Mouse (Mus musculus) liver, embryonic 16.5 days (tissue): Measurements from ENCODE around the gene 1700067K01Rik. TPM values are rescaled to one million over a fixed set of nuclear protein-coding genes. Genes with fewer than 3 reads are reported as not detected.

ENCODE experiments used
- ATAC-seq: fragments of 200-750 bp; cut with Nextera tagmentation; 2 replicates; pipeline ENCODE4 v1.8.0; 2017; ENCODE audit warnings: low read depth, mild to moderate bottlenecking, moderate number of reproducible peaks, moderate library complexity
- H3K27ac ChIP-seq: fragments of 300-500 bp; sonication (generic); 2 replicates; pipeline ENCODE4 v1.5.1; 2014; ENCODE audit warnings: mild to moderate bottlenecking, low read length
- H3K27me3 ChIP-seq: fragments of 300-500 bp; sonication (generic); 2 replicates; pipeline ENCODE4 v1.6.1; 2014; ENCODE audit warnings: low read depth, low read length, mixed read lengths; ENCODE audit not compliant: control insufficient read depth, insufficient read depth
- H3K36me3 ChIP-seq: fragments of 300-500 bp; sonication (generic); 2 replicates; pipeline ENCODE4 v1.6.1; 2014; ENCODE audit warnings: mild to moderate bottlenecking; ENCODE audit not compliant: control insufficient read depth, insufficient read depth
- H3K4me1 ChIP-seq: fragments of 300-500 bp; sonication (generic); 2 replicates; pipeline ENCODE4 v1.6.1; 2014; ENCODE audit warnings: low read depth, low read length, mixed read lengths; ENCODE audit not compliant: control insufficient read depth
- H3K4me2 ChIP-seq: fragments of 300-500 bp; sonication (generic); 2 replicates; pipeline ENCODE4 v1.6.1; 2014; ENCODE audit warnings: low read depth, low read length, mixed read lengths
- H3K4me3 ChIP-seq: fragments of 300-500 bp; sonication (generic); 2 replicates; pipeline ENCODE4 v1.5.1; 2014; ENCODE audit warnings: low read depth, mild to moderate bottlenecking, low read length
- H3K9ac ChIP-seq: fragments of 300-500 bp; sonication (generic); 2 replicates; pipeline ENCODE4 v1.6.1; 2014; ENCODE audit warnings: low read depth, low read length
- H3K9me3 ChIP-seq: fragments of 300-500 bp; sonication (generic); replicated peaks from 2 replicates; pipeline ENCODE4 v1.6.1; 2016; ENCODE audit warnings: low read length; ENCODE audit not compliant: control insufficient read depth
- WGBS: fragments of 180-500 bp; shearing (Covaris S2); extraction: QIAGEN DNeasy Blood & Tissue Kit; methylation state at CpG from one replicate; pipeline ENCODE4 v1.1.7; 2014; ENCODE audit not compliant: insufficient replicate concordance; 5-methylcytosine and 5-hydroxymethylcytosine counted together
- polyA plus RNA-seq: library from polyadenylated mRNA; unstranded; fragments of >200 nt; fragmentation: Nextera tagmentation; extraction: Ambion mirVana; gene quantifications from 2 replicates; pipeline ENCODE4 v1.2.1, GENCODE M21; 2015

Gene 1700067K01Rik
- polyA plus RNA-seq, 1 experiment from 2014 or later: 0.58 TPM

- Histone ChIP-seq H3K4me3 (peak overlapping the region; percentile 54), H3K36me3 (no peaks in the 10 kb centered on the region), H3K9me3 (no peaks in the 10 kb centered on the region), H3K4me2 (peak overlapping the region; percentile 76), H3K9ac (no peak overlapping the region), H3K4me1 (peaks cover 12% of the 10 kb centered on the region), H3K27me3 (peaks cover 48% of the 10 kb centered on the region), H3K27ac (no peak overlapping the region)
- ATAC-seq: 0 out of 2 replicates have a peak, but pooled peaks have one; percentile 23
- 10% methylated on average over 35 of the region's 35 CpGs for WGBS
Measured at GRCm38 (mm10) chr8:84012499-84013165, 11.3 kb downstream of the 1700067K01Rik start.

GRCm38 (mm10) chr8:84015833-84016232, 14.5 kb downstream of the 1700067K01Rik start:
- H3K27me3 ChIP-seq: peaks cover 50% of the 10 kb centered on the region
- WGBS: 73% methylated on average over 5 of the region's 5 CpGs
- H3K9me3 ChIP-seq: no peaks in the 10 kb centered on the region
- ATAC-seq: no peak
- no peak overlapping the region for H3K27ac ChIP-seq
- no peak overlapping the region for H3K9ac ChIP-seq
- H3K36me3 ChIP-seq: no peaks in the 10 kb centered on the region
- H3K4me1 ChIP-seq: peaks cover 12% of the 10 kb centered on the region
- no peak overlapping the region for H3K4me3 ChIP-seq
- no peak overlapping the region for H3K4me2 ChIP-seq

- Histone ChIP-seq H3K9me3 (no peaks in the 10 kb centered on the region), H3K9ac (no peak overlapping the region), H3K4me3 (no peak overlapping the region), H3K27me3 (peaks cover 48% of the 10 kb centered on the region), H3K4me2 (no peak overlapping the region), H3K4me1 (no peaks in the 10 kb centered on the region; the same call in 1 of the 2 replicates), H3K27ac (no peak overlapping the region), H3K36me3 (no peaks in the 10 kb centered on the region)
- ATAC-seq: no peak
- 60% methylated on average over 9 of the region's 9 CpGs for WGBS
Measured at GRCm38 (mm10) chr8:84019738-84020137, 18.4 kb downstream of the 1700067K01Rik start.

- Histone ChIP-seq H3K9ac (no peak within 1 kb of the TSS), H3K27ac (no peak within 1 kb of the TSS), H3K36me3 (no peaks in the 10 kb centered on the region), H3K4me3 (no peak within 1 kb of the TSS), H3K27me3 (peaks cover 60% of the 10 kb centered on the region), H3K9me3 (no peaks in the 10 kb centered on the region), H3K4me2 (no peak within 1 kb of the TSS), H3K4me1 (peaks cover 5% of the 10 kb centered on the region)
- 20% methylated on average over 18 of the region's 18 CpGs for WGBS
- ATAC-seq: no peak
Measured at GRCm38 (mm10) chr8:84021096-84021495, 19.8 kb downstream of the 1700067K01Rik start, which contains the start of gene Palm3. Gene Palm3 (plus strand): TSS chr8:84021471.

GRCm38 (mm10) chr8:84021569-84021968, 20.3 kb downstream of the 1700067K01Rik start:
- no peak for ATAC-seq
- Histone ChIP-seq H3K27me3 (peaks cover 64% of the 10 kb centered on the region), H3K27ac (no peak overlapping the region), H3K4me1 (peaks cover 6% of the 10 kb centered on the region), H3K9me3 (no peaks in the 10 kb centered on the region), H3K36me3 (no peaks in the 10 kb centered on the region), H3K4me3 (no peak overlapping the region), H3K9ac (no peak overlapping the region), H3K4me2 (no peak overlapping the region)
- WGBS: 39% methylated on average over 12 of the region's 12 CpGs

- Histone ChIP-seq H3K4me3 (no peak overlapping the region), H3K27me3 (peaks cover 69% of the 10 kb centered on the region), H3K27ac (no peak overlapping the region), H3K9me3 (no peaks in the 10 kb centered on the region), H3K4me1 (peaks cover 6% of the 10 kb centered on the region), H3K36me3 (no peaks in the 10 kb centered on the region), H3K4me2 (no peak overlapping the region), H3K9ac (no peak overlapping the region)
- no peak for ATAC-seq
- WGBS: 21% methylated on average over 5 of the region's 5 CpGs
Measured at GRCm38 (mm10) chr8:84023085-84023484, 21.8 kb downstream of the 1700067K01Rik start.

- ATAC-seq: no peak
- peaks cover 6% of the 10 kb centered on the region for H3K4me1 ChIP-seq
- no peak overlapping the region for H3K4me3 ChIP-seq
- no peak overlapping the region for H3K27ac ChIP-seq
- H3K36me3 ChIP-seq: no peaks in the 10 kb centered on the region
- no peak overlapping the region for H3K4me2 ChIP-seq
- H3K27me3 ChIP-seq: peaks cover 65% of the 10 kb centered on the region
- H3K9me3 ChIP-seq: no peaks in the 10 kb centered on the region
- 46% methylated on average over 1 of the region's 1 CpGs for WGBS
- H3K9ac ChIP-seq: no peak overlapping the region
Measured at GRCm38 (mm10) chr8:84023631-84024030, 22.3 kb downstream of the 1700067K01Rik start.

- no peak overlapping the region for H3K4me2 ChIP-seq
- H3K9me3 ChIP-seq: no peaks in the 10 kb centered on the region
- no peak for ATAC-seq
- WGBS: 17% methylated on average over 10 of the region's 10 CpGs
- peaks cover 6% of the 10 kb centered on the region for H3K4me1 ChIP-seq
- H3K36me3 ChIP-seq: no peaks in the 10 kb centered on the region
- no peak overlapping the region for H3K9ac ChIP-seq
- no peak overlapping the region for H3K27ac ChIP-seq
- H3K27me3 ChIP-seq: peaks cover 65% of the 10 kb centered on the region
- H3K4me3 ChIP-seq: no peak overlapping the region
Measured at GRCm38 (mm10) chr8:84024171-84024570, 22.9 kb downstream of the 1700067K01Rik start.

- peak; percentile 59 for ATAC-seq
- Histone ChIP-seq H3K36me3 (no peaks in the 10 kb centered on the region), H3K27ac (no peak overlapping the region), H3K4me3 (peak overlapping the region; percentile 34; the same call in 1 of the 2 replicates), H3K4me1 (peaks cover 6% of the 10 kb centered on the region), H3K27me3 (peaks cover 54% of the 10 kb centered on the region), H3K9me3 (no peaks in the 10 kb centered on the region), H3K9ac (no peak overlapping the region), H3K4me2 (peak overlapping the region; percentile 55)
- WGBS: under 1% methylated on average over 41 of the region's 41 CpGs
Measured at GRCm38 (mm10) chr8:84025863-84026262, 24.6 kb downstream of the 1700067K01Rik start.
